Mouse (Mus musculus) CH12.LX (cell line): Measurements from ENCODE around the gene Sh3tc1. TPM values are rescaled to one million over a fixed set of nuclear protein-coding genes. Genes with fewer than 3 reads are reported as not detected.

Source experiments
- DNase-seq: peaks from one replicate; pipeline ENCODE4 v3.0.0-alpha.2; 2013; ENCODE audit errors: extremely low read depth
- H3K27ac ChIP-seq: 2 replicates; pipeline ENCODE4 v1.5.1; 2012; ENCODE audit warnings: low read depth, mild to moderate bottlenecking, control low read depth, moderate library complexity; ENCODE audit not compliant: insufficient read depth
- H3K27me3 ChIP-seq: replicated peaks from 2 replicates; pipeline ENCODE3; 2012; ENCODE audit warnings: inconsistent platforms
- H3K36me3 ChIP-seq, 2 experiments: replicated peaks in 1 of 2; 2 replicates each; pipeline versions ENCODE3 to v1.6.1; 2012; ENCODE audit warnings: inconsistent platforms in 1 of 2, low read length in 1 of 2, mild to moderate bottlenecking in 1 of 2, mixed read lengths in 1 of 2, moderate library complexity in 1 of 2; ENCODE audit not compliant: control insufficient read depth in 1 of 2, insufficient read depth in 1 of 2
- H3K4me1 ChIP-seq, 2 experiments: 2 replicates each; pipeline ENCODE4 v1.6.1; 2012; ENCODE audit warnings: inconsistent platforms in 1 of 2, moderate library complexity in 1 of 2; ENCODE audit not compliant: insufficient read depth in 2 of 2, control insufficient read depth in 1 of 2
- H3K4me2 ChIP-seq: 2 replicates; pipeline ENCODE4 v1.6.1; 2012; ENCODE audit warnings: low read depth, mild to moderate bottlenecking, control low read depth; ENCODE audit not compliant: poor library complexity, insufficient read depth, severe bottlenecking
- H3K4me3 ChIP-seq, 3 experiments: fragments of 150-350 bp in 1 of 3; sonication (generic) in 1 of 3; replicated peaks in 1 of 3; 2 replicates each; pipeline versions ENCODE3 to v1.5.1; 2011 to 2012; ENCODE audit warnings: low read depth in 2 of 3, low read length in 2 of 3, mild to moderate bottlenecking in 2 of 3, moderate library complexity in 2 of 3, control low read depth in 1 of 3, improper control_type of control experiment in 1 of 3, inconsistent platforms in 1 of 3, mixed read lengths in 1 of 3; ENCODE audit not compliant: poor library complexity in 1 of 3
- H3K79me2 ChIP-seq: replicated peaks from 2 replicates; pipeline ENCODE4 v1.6.1; 2012; ENCODE audit warnings: mild to moderate bottlenecking, moderate library complexity; ENCODE audit not compliant: control insufficient read depth, poor library complexity, insufficient read depth, severe bottlenecking; ENCODE audit errors: extremely low read depth
- H3K9ac ChIP-seq: 2 replicates; pipeline ENCODE4 v1.6.1; 2012; ENCODE audit warnings: low read depth, mild to moderate bottlenecking, control low read depth, moderate library complexity; ENCODE audit not compliant: insufficient read depth
- H3K9me3 ChIP-seq: replicated peaks from 2 replicates; pipeline ENCODE3; 2012; ENCODE audit warnings: low read length, inconsistent platforms, mixed read lengths
- BHLHE40 ChIP-seq: IDR thresholded peaks from 2 replicates; pipeline ENCODE4 v1.6.1; 2011; ENCODE audit warnings: mild to moderate bottlenecking, low read depth, low read length, improper control_type of control experiment
- CHD2 ChIP-seq: IDR thresholded peaks from 2 replicates; pipeline ENCODE4 v1.6.1; 2011; ENCODE audit warnings: low read length, improper control_type of control experiment
- ELF1 ChIP-seq: IDR thresholded peaks from 2 replicates; pipeline ENCODE4 v1.6.1; 2014; ENCODE audit warnings: low read depth, mild to moderate bottlenecking, inconsistent platforms, low read length, improper control_type of control experiment
- EP300 ChIP-seq: IDR thresholded peaks from 2 replicates; pipeline ENCODE4 v1.6.1; 2011; ENCODE audit warnings: low read length, improper control_type of control experiment
- ETS1 ChIP-seq: conservative IDR thresholded peaks from 2 replicates; pipeline ENCODE4 v1.6.1; 2012; ENCODE audit warnings: low read depth, mild to moderate bottlenecking, inconsistent platforms, low read length, improper control_type of control experiment, moderate library complexity
- IRF4 ChIP-seq: IDR thresholded peaks from 2 replicates; pipeline ENCODE4 v1.6.1; 2014; ENCODE audit warnings: low read depth, mild to moderate bottlenecking, inconsistent platforms, low read length, improper control_type of control experiment
- JUN ChIP-seq: IDR thresholded peaks from 2 replicates; pipeline ENCODE4 v1.6.1; 2011; ENCODE audit warnings: low read depth, mild to moderate bottlenecking, low read length, improper control_type of control experiment, moderate library complexity; ENCODE audit not compliant: insufficient read depth
- JUND ChIP-seq: conservative IDR thresholded peaks from 2 replicates; pipeline ENCODE4 v1.6.1; 2011; ENCODE audit warnings: low read depth, low read length, improper control_type of control experiment
- MAZ ChIP-seq: IDR thresholded peaks from 2 replicates; pipeline ENCODE4 v1.6.1; 2012; ENCODE audit warnings: low read depth, mild to moderate bottlenecking, inconsistent platforms, low read length, improper control_type of control experiment, moderate library complexity
- MEF2A ChIP-seq: IDR thresholded peaks from 2 replicates; pipeline ENCODE4 v1.6.1; 2014; ENCODE audit warnings: low read depth, mild to moderate bottlenecking, inconsistent platforms, low read length, improper control_type of control experiment, borderline replicate concordance
- MXI1 ChIP-seq: IDR thresholded peaks from 2 replicates; pipeline ENCODE4 v1.6.1; 2011; ENCODE audit warnings: mild to moderate bottlenecking, low read depth, low read length, improper control_type of control experiment
- PAX5 ChIP-seq: IDR thresholded peaks from 2 replicates; pipeline ENCODE4 v1.6.1; 2012; ENCODE audit warnings: low read length, inconsistent platforms, mixed read lengths
- POLR2A ChIP-seq: IDR thresholded peaks from 2 replicates; pipeline ENCODE4 v1.6.1; 2011; ENCODE audit warnings: low read depth, mild to moderate bottlenecking, improper control_type of control experiment, low read length
- POLR2AphosphoS2 ChIP-seq: IDR thresholded peaks from 2 replicates; pipeline ENCODE4 v1.6.1; 2011; ENCODE audit warnings: low read depth, low read length, improper control_type of control experiment
- SIN3A ChIP-seq: IDR thresholded peaks from 2 replicates; pipeline ENCODE4 v1.6.1; 2012; ENCODE audit warnings: low read length, improper control_type of control experiment, inconsistent platforms
- TCF12 ChIP-seq: IDR thresholded peaks from 2 replicates; pipeline ENCODE4 v1.6.1; 2014; ENCODE audit warnings: low read depth, mild to moderate bottlenecking, inconsistent platforms, low read length, improper control_type of control experiment
- ZKSCAN1 ChIP-seq: IDR thresholded peaks from 2 replicates; pipeline ENCODE4 v1.6.1; 2012; ENCODE audit warnings: low read depth, inconsistent platforms, low read length, improper control_type of control experiment, borderline replicate concordance
- ZNF384 ChIP-seq: IDR thresholded peaks from 2 replicates; pipeline ENCODE4 v1.6.1; 2012; ENCODE audit warnings: low read depth, low read length, improper control_type of control experiment, inconsistent platforms
- dilution Hi-C: fragments of 300-500 bp; cut with MboI; formaldehyde crosslinking; loops from 2 replicates; pipeline ENCODE4 v1.14.3; 2020; ENCODE audit warnings: low sequenced_read_pairs; ENCODE audit not compliant: extremely low pct_unique_long_range_greater_than_20kb, extremely low pct_ligation_motif_present
- in situ Hi-C: fragments of 300-500 bp; cut with MboI; formaldehyde crosslinking; loops from 3 replicates; pipeline ENCODE4 v1.14.3; 2019; ENCODE audit warnings: low sequenced_read_pairs, low pct_ligation_motif_present, low pct_unique_long_range_greater_than_20kb, mixed read lengths
- polyA plus RNA-seq: library from polyadenylated mRNA; unstranded; fragments of >175 nt; gene quantifications from 2 replicates; pipeline ENCODE4 v1.2.1, GENCODE M21; 2012; ENCODE audit warnings: low read depth; ENCODE audit not compliant: insufficient read length
- total RNA-seq, 2 experiments: library from RNA; depleted of rRNA; stranded (reverse); fragments of 300-350 nt in 1 of 2; fragments of >200 nt in 1 of 2; gene quantifications; 2 replicates each; pipeline ENCODE4 v1.2.3; 2012 to 2014

Sh3tc1 gene
- total and polyA plus RNA-seq, 3 experiments, result 0.85 to 2.3 (median 1.2) TPM

DNA sequence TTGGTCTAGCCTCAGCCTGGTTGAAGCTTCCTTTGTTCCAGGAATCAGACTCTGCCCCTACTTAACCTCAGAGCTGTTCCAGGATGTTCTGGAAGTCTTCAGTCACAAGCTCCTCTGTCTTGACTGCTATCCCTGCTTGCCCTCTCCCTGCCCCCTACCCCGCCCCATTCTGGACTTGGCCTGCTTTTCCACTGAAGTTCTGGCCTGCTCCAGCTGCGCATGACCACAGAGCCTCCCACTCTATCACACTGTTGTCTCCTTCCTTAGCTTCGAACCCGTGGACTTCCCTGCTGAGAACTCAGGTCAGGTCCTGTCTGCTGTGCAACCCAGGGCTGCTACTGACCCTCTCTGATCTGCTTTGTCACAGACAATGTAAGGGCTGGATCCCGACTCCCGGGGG lies 26.1 kb upstream of the Sh3tc1 start:
- Histone ChIP-seq H3K4me1 (peaks cover 0 to 9% of the 10 kb centered on the region in 2 experiments; a peak in 2 of 4 replicates), H3K4me3 (no peak overlapping the region), H3K79me2 (no peaks in the 10 kb centered on the region), H3K9me3 (no peaks in the 10 kb centered on the region), H3K36me3 (no peaks in the 10 kb centered on the region), H3K9ac (no peak overlapping the region), H3K4me2 (no peak overlapping the region), H3K27ac (no peak overlapping the region), H3K27me3 (peaks cover 94% of the 10 kb centered on the region)
- in situ Hi-C loops, result no loop called here
- no peak for DNase-seq
- dilution Hi-C loops, result no loop called here
- TF ChIP-seq BHLHE40, result no peak

- H3K27me3 ChIP-seq, result peaks cover 95% of the 10 kb centered on the region
These were observed 23.1 kb upstream of the Sh3tc1 start for GRCm38 (mm10) chr5:35762850-35763249.

DNA sequence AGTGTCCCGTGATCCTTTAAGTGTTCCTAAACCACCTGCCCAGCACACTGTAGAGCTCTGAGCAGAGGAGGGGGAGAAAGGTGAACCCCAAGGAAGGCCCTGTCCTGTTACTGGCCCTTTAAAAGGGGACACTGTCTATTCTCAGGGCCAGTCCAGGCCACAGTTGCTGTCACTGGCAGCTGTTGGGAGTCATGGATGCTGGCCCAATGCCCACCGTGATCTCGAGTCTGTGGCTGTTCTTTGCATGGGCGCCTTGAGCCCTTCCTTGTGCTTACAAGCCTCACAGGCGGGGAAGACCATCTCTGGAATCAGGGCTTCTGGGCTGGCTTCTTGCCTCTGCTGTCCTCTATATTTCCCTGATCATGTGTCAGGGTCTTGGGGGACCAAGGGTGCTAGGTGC lies 22.6 kb upstream of the Sh3tc1 start:
- H3K79me2 ChIP-seq, result no peaks in the 10 kb centered on the region
- H3K9ac ChIP-seq, result no peak overlapping the region
- peaks cover 0 to 23% of the 10 kb centered on the region in 2 experiments; a peak in 3 of 4 replicates for H3K4me1 ChIP-seq
- H3K9me3 ChIP-seq, result no peaks in the 10 kb centered on the region
- DNase-seq, result no peak
- dilution Hi-C loops (no loop called here), in situ Hi-C loops (no loop called here)
- no peak overlapping the region for H3K27ac ChIP-seq
- peaks cover 97% of the 10 kb centered on the region for H3K27me3 ChIP-seq
- H3K36me3 ChIP-seq, result no peaks in the 10 kb centered on the region
- no peak overlapping the region for H3K4me2 ChIP-seq
- no peak overlapping the region for H3K4me3 ChIP-seq
- TF ChIP-seq MAZ (no peak), ZNF384 (no peak), TCF12 (no peak), CHD2 (no peak), MXI1 (no peak), EP300 (no peak)

More at GRCm38 (mm10) chr5:35762850-35763249, 23.1 kb upstream of the Sh3tc1 start:
- Histone ChIP-seq H3K36me3 (no peaks in the 10 kb centered on the region), H3K27ac (no peak overlapping the region), H3K79me2 (no peaks in the 10 kb centered on the region), H3K4me2 (no peak overlapping the region), H3K9me3 (no peaks in the 10 kb centered on the region), H3K9ac (no peak overlapping the region), H3K4me1 (peaks cover 0 to 19% of the 10 kb centered on the region in 2 experiments; a peak in 3 of 4 replicates), H3K4me3 (no peak overlapping the region)
- TF ChIP-seq JUND (no peak), TCF12 (no peak), BHLHE40 (no peak), MXI1 (no peak), ZNF384 (no peak), ZKSCAN1 (no peak), SIN3A (no peak), ETS1 (no peak), POLR2A (no peak), POLR2AphosphoS2 (no peak), ELF1 (no peak), JUN (no peak), MEF2A (no peak), IRF4 (no peak), PAX5 (no peak)
- in situ Hi-C loops, result no loop called here
- dilution Hi-C loops, result no loop called here
- DNase-seq, result no peak
